Mouse (Mus musculus): ENCODE measurements around the gene Smim5. TPM values are rescaled to one million over a fixed set of nuclear protein-coding genes. Genes with fewer than 3 reads are reported as not detected.

The Smim5 gene
- polyA plus RNA-seq, 2 experiments, result 9.8 to 17.5 TPM

DNA sequence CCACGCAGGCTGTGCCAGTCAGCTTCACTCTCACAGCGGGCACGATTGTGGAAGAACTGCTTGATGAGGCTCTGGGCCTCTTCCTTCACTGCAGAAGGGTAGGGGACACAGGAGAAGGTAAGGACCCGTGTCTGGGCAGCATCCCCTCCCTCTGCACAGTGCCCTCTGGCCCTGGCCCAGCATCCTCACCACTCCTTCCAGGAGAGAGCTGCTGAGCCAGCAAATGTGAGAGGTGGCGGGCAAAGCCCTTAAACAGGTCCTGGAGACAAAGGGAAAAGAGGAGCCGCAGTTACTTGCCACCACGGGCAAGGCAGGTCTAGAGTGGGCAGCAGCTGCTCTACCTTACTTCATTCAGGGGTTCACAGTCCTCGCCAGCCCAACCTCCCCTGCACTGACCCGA lies 6.7 kb upstream of the Smim5 start:
- H3K4me3 ChIP-seq (replicated peaks; ENCODE audit: low read length), result no peak overlapping the region
- no peak overlapping the region for H3K9ac ChIP-seq (ENCODE audit: low read depth, low read length, severe bottlenecking)
- no peak overlapping the region for H3K27ac ChIP-seq (replicated peaks; ENCODE audit: low read depth, low read length)
- no peaks in the 10 kb centered on the region for H3K27me3 ChIP-seq (ENCODE audit: control insufficient read depth, insufficient read depth, low read length)
- ATAC-seq (ENCODE audit: low FRiP score, low read depth) (no peak), DNase-seq (ENCODE audit: low spot score) (no peak)
- TF ChIP-seq POLR2A (IDR thresholded peaks at IDR 0.05; ENCODE audit: borderline replicate concordance, extremely low read depth, insufficient read depth, insufficient read length), result no peak
- no peaks in the 10 kb centered on the region for H3K4me1 ChIP-seq (ENCODE audit: control insufficient read depth, insufficient read depth, low read length)
- WGBS, result 89% methylated on average over 9 of the region's 9 CpGs
- H3K9me3 ChIP-seq (ENCODE audit: control insufficient read depth, low read length), result no peaks in the 10 kb centered on the region
- no peak overlapping the region for H3K4me2 ChIP-seq (replicated peaks; ENCODE audit: low read depth, low read length, severe bottlenecking)
- peaks cover 33% of the 10 kb centered on the region for H3K36me3 ChIP-seq (ENCODE audit: control insufficient read depth, insufficient read depth, low read length)

DNA sequence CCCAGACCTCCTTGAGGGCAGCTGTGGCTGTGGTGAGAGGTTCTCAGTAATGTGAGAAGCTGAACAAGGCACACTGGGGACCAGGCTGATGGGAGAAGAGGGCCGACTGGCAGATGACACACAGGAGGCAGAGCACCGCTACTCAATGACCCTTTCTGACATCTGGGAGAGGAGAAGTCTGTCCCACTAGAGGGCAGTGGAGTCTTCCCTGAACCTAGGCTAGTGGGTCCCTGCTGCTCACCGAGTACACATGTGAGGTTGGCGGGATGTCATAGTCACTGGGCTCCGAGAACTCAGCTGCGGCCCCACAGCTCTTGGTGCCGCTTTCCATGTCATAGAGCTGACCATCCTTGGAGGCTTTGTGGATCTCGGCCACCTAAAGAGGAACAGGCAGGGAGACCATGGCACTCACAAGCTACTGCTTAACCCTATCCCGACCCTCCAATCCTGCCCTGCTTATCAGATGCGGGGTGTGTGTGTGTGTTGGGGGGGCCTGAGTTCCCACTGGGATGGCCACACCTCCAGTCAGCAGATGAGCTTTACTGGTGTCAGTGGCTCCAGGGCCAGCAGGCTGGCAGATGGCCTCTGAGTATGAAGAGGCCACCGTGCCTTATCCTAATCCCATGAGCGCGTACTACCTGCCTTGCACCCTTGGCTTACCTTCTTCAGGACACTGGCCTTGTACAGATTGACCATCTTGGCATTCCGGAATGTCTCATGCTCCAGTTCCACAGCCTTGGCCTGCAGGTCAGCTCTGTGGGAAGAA lies 4.8 kb upstream of the Smim5 start:
- peaks cover 3% of the 10 kb centered on the region; the same call in 1 of the 2 replicates for H3K4me1 ChIP-seq (ENCODE audit: control insufficient read depth, insufficient read depth, low read length)
- TF ChIP-seq POLR2A (IDR thresholded peaks at IDR 0.05; ENCODE audit: borderline replicate concordance, extremely low read depth, insufficient read depth, insufficient read length), result no peak
- H3K36me3 ChIP-seq (ENCODE audit: control insufficient read depth, insufficient read depth, low read length), result peaks cover 33% of the 10 kb centered on the region
- no peak overlapping the region for H3K27ac ChIP-seq (replicated peaks; ENCODE audit: low read depth, low read length)
- H3K27me3 ChIP-seq (ENCODE audit: control insufficient read depth, insufficient read depth, low read length), result no peaks in the 10 kb centered on the region
- H3K9ac ChIP-seq (ENCODE audit: low read depth, low read length, severe bottlenecking), result no peak overlapping the region
- ATAC-seq (ENCODE audit: low FRiP score, low read depth) (no peak), DNase-seq (ENCODE audit: low spot score) (no peak)
- WGBS, result 76% methylated on average over 14 of the region's 14 CpGs
- no peak overlapping the region for H3K4me3 ChIP-seq (replicated peaks; ENCODE audit: low read length)
- no peaks in the 10 kb centered on the region for H3K9me3 ChIP-seq (ENCODE audit: control insufficient read depth, low read length)
- H3K4me2 ChIP-seq (replicated peaks; ENCODE audit: low read depth, low read length, severe bottlenecking), result no peak overlapping the region

DNA sequence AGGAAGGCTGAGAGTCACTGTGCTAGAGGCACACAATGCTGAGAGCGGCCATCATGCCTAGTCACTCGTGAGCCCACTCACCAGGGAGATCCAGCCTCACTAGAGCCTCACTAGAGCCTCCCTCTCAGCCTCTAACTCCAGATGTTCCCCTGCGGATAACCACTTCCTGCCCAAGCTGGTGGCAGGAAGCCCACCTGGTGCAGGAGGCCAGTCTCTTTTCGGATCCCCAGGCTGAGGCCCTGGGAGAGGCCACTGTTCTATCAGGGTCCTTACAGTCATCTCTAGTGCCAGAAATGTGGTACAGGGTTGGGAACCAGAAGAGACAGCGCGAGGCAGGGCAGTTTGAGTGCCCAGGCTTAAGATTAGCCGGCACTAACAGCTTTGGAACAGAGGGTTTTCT lies 1.3 kb upstream of the Smim5 start:
- Histone ChIP-seq H3K4me1 (ENCODE audit: control insufficient read depth, insufficient read depth, low read length) (peaks cover 10% of the 10 kb centered on the region; the same call in 1 of the 2 replicates), H3K27ac (replicated peaks; ENCODE audit: low read depth, low read length) (peak overlapping the region; percentile 33; the same call in 1 of the 2 replicates), H3K4me2 (replicated peaks; ENCODE audit: low read depth, low read length, severe bottlenecking) (no peak overlapping the region), H3K9ac (ENCODE audit: low read depth, low read length, severe bottlenecking) (no peak overlapping the region), H3K4me3 (replicated peaks; ENCODE audit: low read length) (no peak overlapping the region), H3K9me3 (ENCODE audit: control insufficient read depth, low read length) (no peaks in the 10 kb centered on the region), H3K36me3 (ENCODE audit: control insufficient read depth, insufficient read depth, low read length) (peaks cover 28% of the 10 kb centered on the region), H3K27me3 (ENCODE audit: control insufficient read depth, insufficient read depth, low read length) (no peaks in the 10 kb centered on the region)
- no peak for TF ChIP-seq POLR2A (IDR thresholded peaks at IDR 0.05; ENCODE audit: borderline replicate concordance, extremely low read depth, insufficient read depth, insufficient read length)
- ATAC-seq (ENCODE audit: low FRiP score, low read depth) (no peak), DNase-seq (ENCODE audit: low spot score) (no peak)
- WGBS, result 78% methylated on average over 7 of the region's 7 CpGs

DNA sequence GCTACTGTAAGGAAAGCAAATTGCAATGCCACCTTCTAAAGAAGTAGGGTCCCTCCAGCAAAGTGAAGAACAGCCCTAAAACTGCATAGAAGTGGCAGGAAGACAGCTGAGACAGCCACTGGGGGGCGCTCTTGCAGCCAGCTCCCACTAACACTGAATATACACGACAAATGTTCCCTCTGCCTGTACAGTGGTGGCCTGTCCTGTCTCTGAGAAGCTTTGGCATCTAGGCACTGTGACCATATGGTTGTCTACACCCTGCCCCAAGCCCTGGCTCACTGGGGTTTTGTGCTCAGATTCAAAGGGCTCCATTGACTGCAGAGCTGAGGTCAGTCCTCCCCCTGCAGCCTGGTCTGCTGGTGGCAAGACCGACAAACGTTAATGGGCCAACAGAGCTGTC lies 880 bp upstream of the Smim5 start:
- no peak overlapping the region for H3K4me3 ChIP-seq (replicated peaks; ENCODE audit: low read length)
- H3K36me3 ChIP-seq (ENCODE audit: control insufficient read depth, insufficient read depth, low read length), result peaks cover 23% of the 10 kb centered on the region
- H3K9me3 ChIP-seq (ENCODE audit: control insufficient read depth, low read length), result no peaks in the 10 kb centered on the region
- peak overlapping the region; percentile 33; the same call in 1 of the 2 replicates for H3K27ac ChIP-seq (replicated peaks; ENCODE audit: low read depth, low read length)
- peaks cover 12% of the 10 kb centered on the region; the same call in 1 of the 2 replicates for H3K4me1 ChIP-seq (ENCODE audit: control insufficient read depth, insufficient read depth, low read length)
- peak; percentile 21 for DNase-seq (ENCODE audit: low spot score)
- TF ChIP-seq POLR2A (IDR thresholded peaks at IDR 0.05; ENCODE audit: borderline replicate concordance, extremely low read depth, insufficient read depth, insufficient read length), result no peak
- peak; percentile 24; the same call in 1 of the 2 replicates for ATAC-seq (ENCODE audit: low FRiP score, low read depth)
- H3K27me3 ChIP-seq (ENCODE audit: control insufficient read depth, insufficient read depth, low read length), result no peaks in the 10 kb centered on the region
- WGBS, result 12% methylated on average over 4 of the region's 4 CpGs
- H3K9ac ChIP-seq (ENCODE audit: low read depth, low read length, severe bottlenecking), result no peak overlapping the region
- no peak overlapping the region for H3K4me2 ChIP-seq (replicated peaks; ENCODE audit: low read depth, low read length, severe bottlenecking)

DNA sequence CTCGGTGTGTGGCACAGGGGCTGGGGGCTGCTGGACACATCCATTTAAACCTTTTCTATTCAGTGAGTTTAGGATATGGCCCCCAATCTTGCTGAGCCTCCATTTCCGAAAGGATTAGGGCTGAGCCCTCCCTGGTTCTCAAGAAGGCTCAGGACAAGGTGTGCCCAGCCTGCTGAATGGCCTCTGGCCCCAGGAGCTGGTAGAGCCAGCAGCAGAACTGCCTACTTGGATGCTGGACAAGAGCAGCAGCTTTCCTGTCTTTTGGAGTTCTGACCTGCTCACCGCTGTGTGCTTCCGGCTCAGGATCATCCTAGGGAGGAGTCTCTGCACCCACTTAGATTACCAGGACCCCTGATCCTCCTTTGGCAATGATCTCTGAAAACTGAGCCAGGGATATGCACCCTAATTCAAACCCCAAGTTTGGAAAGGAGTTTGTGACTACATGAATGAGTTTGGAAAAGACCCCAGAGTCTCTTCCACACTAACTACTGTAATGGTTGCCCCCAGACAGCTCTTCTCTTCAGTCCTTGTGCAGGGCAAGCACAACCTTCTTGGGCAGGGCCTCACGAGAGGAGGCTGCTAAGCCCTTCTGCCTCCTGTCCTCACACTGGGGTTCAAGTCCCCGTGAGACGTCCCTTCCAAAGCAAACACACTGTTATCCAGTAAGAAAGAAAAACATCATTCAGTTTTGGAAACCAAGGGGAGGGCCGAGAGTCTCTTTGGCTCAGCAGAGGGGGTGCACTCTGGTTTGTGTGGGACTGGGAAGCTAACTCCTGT lies 983 bp downstream of the Smim5 start:
- Histone ChIP-seq H3K27ac (replicated peaks; ENCODE audit: low read depth, low read length) (no peak overlapping the region), H3K9ac (ENCODE audit: low read depth, low read length, severe bottlenecking) (peak overlapping the region; percentile 36; the same call in 1 of the 2 replicates), H3K27me3 (ENCODE audit: control insufficient read depth, insufficient read depth, low read length) (no peaks in the 10 kb centered on the region), H3K4me2 (replicated peaks; ENCODE audit: low read depth, low read length, severe bottlenecking) (no peak overlapping the region), H3K4me3 (replicated peaks; ENCODE audit: low read length) (peak overlapping the region; percentile 12; the same call in 1 of the 2 replicates), H3K4me1 (ENCODE audit: control insufficient read depth, insufficient read depth, low read length) (peaks cover 12% of the 10 kb centered on the region; the same call in 1 of the 2 replicates), H3K36me3 (ENCODE audit: control insufficient read depth, insufficient read depth, low read length) (peaks cover 10% of the 10 kb centered on the region), H3K9me3 (ENCODE audit: control insufficient read depth, low read length) (no peaks in the 10 kb centered on the region)
- 68% methylated on average over 8 of the region's 8 CpGs for WGBS
- DNase-seq (ENCODE audit: low spot score), result no peak
- ATAC-seq (ENCODE audit: low FRiP score, low read depth), result no peak
- TF ChIP-seq POLR2A (IDR thresholded peaks at IDR 0.05; ENCODE audit: borderline replicate concordance, extremely low read depth, insufficient read depth, insufficient read length), result no peak

Measured in limb, embryonic 14.5 days (tissue).